Mouse (Mus musculus) liver, embryonic 12.5 days (tissue): Measurements from ENCODE around the gene Mbl1. TPM values are rescaled to one million over a fixed set of nuclear protein-coding genes. Genes with fewer than 3 reads are reported as not detected.

Source experiments
- polyA plus RNA-seq: library from polyadenylated mRNA; unstranded; fragments of >200 nt; fragmentation: Nextera tagmentation; extraction: Ambion mirVana; gene quantifications from 2 replicates; pipeline ENCODE4 v1.2.1, GENCODE M21; 2016

The Mbl1 gene
- polyA plus RNA-seq, 1 experiment from 2014 or later, result 9.9 TPM

Other genes starting within 250 kb of the Mbl1 start
- 44.5 and 44.6 TPM in 2 replicates for gene Tspan14, start 184.7 kb upstream of the Mbl1 start, polyA plus RNA-seq
- 77.7 and 79.0 TPM in 2 replicates for gene Fam213a, start 137.7 kb upstream of the Mbl1 start, polyA plus RNA-seq
- gene Dydc2, start 82.2 kb upstream of the Mbl1 start, polyA plus RNA-seq, result not detected in 2 replicates
- gene Dydc1, start 78.5 kb upstream of the Mbl1 start, polyA plus RNA-seq, result not detected in 2 replicates
- gene Mat1a, start 46.4 kb upstream of the Mbl1 start, polyA plus RNA-seq, result 0.54 and 0.55 TPM in 2 replicates
- gene Sftpa1, start 19.7 kb upstream of the Mbl1 start, polyA plus RNA-seq, result not detected in 2 replicates
- gene Sftpd, start 33.7 kb downstream of the Mbl1 start, polyA plus RNA-seq, result 0.17 TPM in 1 of 2 replicates, not detected in the other
- not detected in 2 replicates for gene Gm2832, start 127.3 kb downstream of the Mbl1 start, polyA plus RNA-seq
- not detected in 2 replicates for gene Gm5798, start 197.2 kb downstream of the Mbl1 start, polyA plus RNA-seq
- gene Gm7945, start 234.9 kb downstream of the Mbl1 start, polyA plus RNA-seq, result not detected in 2 replicates